Mouse (Mus musculus) urinary bladder, postnatal 36 days (tissue): ENCODE measurements at regions not wholly inside any gene's neighbourhood (a gene's known extent, or its start where the extent isn't known, plus 50 kb on each side); places are given as distances from the start of the nearest gene placed in this dataset.
"Not testable (repeated sequence)": the region's sequence is repeated elsewhere in the genome, so short reads cannot be mapped to it uniquely, and the experiment has no call there.

Source experiments
- DNase-seq, 2 experiments: peaks; one replicate each; pipeline ENCODE4 v3.0.0; 2022; ENCODE audit warnings: low spot score in 2 of 2, mixed read lengths in 1 of 2

DNA sequence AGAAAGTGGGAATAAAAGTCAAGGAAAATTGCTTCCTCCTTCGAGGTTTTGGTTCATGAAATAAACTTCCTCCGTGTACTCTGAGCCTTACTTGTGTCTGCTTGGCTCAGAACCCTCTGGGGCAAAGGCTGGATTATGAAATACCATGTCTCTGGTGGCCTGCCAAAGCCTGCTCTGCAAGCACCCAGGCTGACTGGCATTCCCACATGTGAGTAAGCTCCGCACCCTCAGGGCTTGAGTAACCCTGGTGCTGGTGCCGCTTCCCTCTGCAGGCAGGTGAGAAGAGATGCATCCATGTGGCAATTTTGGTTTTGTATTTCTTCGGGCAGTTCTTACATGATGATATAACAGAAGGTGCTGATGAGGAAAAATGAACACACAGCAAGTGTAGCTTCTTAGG is 66.0 kb downstream of the Nr2f2 start:
- peak; percentile 82 to 89 for DNase-seq

- no peak for DNase-seq
Observed at GRCm38 (mm10) chr7:70291431-70291830, 75.1 kb downstream of the Nr2f2 start.

GRCm38 (mm10) chr7:70290733-70291320 is 75.7 kb downstream of the Nr2f2 start:
- DNase-seq: no peak

DNA sequence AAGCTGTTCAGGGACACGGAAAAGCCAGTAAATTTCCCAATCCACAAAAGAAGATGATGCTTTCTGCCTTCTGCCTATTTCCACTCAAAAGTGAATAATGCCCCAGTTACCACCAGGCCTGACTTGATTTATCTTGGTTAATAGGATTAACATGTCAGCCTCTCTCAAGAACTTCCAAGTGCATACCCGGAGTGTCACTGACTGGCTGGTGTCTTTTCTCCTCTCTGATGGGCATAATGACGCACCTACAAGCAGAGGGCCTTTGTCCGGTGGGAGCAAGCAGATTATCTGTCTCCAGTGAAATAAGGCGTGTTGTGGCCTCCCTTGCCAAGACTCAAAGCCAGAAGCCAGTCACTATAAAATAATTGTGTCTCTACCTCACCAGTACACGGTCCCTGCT is 76.3 kb downstream of the Nr2f2 start:
- DNase-seq: no peak

- DNase-seq: no peak
Observed at GRCm38 (mm10) chr7:70288621-70289020, 77.9 kb downstream of the Nr2f2 start.

GRCm38 (mm10) chr7:70287891-70288421 is 78.6 kb downstream of the Nr2f2 start:
- no peak for DNase-seq

GRCm38 (mm10) chr7:70286836-70287355 is 79.6 kb downstream of the Nr2f2 start:
- DNase-seq: no peak

DNA sequence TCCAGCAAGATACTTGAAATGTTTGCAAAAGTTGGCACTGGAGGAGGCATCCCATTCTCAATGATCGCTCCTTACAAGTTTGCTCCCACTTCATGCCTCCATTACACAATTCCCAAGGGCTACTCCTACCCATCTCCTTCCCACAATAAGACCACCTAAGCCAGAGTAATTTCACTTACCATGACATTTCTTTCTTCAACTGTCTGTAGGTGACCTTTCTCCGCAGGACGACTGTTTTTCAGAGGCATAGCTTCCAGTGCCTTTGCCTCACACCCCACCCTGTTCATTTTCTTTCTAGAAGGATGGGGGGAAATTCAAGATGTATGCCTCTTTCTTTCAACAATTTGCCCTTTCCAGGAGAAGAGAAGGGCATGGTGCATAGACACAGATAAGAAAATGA is 81.2 kb downstream of the Nr2f2 start:
- no peak for DNase-seq

DNA sequence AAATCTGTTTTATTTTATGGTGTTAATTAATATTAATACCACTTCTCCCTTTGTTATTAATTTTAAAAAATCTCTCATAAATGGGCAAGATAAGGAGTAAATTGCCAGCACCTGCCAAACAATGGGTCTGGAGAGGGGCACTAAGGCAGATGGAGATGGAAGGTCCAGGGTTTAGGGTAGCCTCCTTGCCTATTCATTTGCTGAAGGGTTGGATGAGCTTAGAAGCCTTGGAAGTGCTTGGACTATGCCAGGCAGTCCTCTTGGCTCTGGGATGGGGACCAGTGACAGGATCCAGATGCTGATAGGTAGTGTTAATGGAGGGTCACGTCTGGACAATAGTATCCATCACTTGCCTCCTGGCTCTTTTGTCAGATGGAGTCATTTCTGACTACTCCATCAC is 82.7 kb downstream of the Nr2f2 start:
- no peak for DNase-seq

DNA sequence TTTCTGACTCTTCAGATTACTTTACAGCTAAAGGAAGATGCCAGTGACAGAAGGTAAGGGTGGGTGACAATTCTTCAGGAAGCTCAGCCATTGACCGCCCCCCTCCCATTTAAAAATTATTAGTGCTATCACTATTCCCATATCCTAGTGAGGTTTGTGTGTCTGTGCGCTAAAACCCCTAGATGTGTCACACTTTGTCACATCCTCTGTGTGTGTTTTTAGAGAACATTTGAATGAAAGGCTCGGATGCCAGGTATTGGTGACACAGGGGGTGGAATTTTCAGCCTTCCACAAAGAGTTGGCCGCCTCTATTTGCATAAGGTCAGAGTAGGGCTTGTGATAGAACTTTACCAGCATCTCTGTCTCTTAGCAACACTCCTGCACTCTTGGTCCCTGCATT is 83.4 kb downstream of the Nr2f2 start:
- no peak for DNase-seq

DNA sequence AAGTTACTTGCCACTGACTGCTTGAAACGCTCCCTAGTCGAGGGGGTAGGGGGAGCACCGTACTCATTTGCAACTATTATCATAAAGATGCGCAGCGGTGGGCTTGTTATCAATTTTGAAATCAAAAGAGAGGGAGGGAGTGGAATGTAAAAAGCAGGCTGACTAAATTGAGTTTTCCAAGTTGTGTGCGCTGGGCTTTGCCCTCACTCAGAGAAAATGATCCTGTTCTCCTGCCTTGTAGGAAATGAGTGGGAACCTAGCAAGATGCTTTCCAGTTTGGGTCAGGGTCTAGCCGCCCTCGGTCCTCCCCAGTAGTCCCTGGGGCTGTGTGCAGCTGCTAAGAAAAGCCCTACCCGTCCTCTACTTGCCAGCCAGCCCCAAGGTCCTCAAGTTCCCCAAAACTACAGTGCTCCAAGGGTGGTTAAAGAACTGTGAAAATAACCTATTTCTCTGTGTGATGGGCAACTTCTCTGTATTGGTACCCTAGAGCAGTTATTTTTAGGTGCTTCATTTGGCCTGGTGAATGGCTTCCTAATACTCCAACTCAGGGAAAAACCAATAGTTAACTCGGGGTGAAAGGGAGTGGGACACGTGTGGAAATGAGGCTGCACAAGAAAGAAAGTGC is 84.5 kb downstream of the Nr2f2 start:
- DNase-seq: no peak

DNA sequence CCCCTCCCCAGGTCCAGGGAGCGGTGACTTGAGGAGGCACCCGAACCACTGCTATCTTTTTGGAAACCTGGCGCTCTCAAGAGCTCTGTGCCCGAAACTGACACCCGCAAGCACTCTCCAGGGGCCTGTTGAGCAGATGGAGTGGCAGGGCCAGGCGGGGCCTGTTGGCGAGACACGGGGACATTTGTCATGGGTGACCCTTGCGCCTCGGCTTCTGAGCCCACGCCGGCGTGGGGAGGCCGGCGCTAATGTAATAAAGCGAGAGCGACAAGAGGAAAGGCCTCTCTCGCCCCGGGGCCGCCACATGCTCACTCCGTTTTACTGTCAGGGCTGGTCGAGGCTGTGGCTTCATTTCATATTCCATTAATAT is 85.2 kb downstream of the Nr2f2 start:
- no peak for DNase-seq

GRCm38 (mm10) chr7:70280643-70281380 is 85.7 kb downstream of the Nr2f2 start:
- no peak for DNase-seq

- no peak for DNase-seq
Observed at GRCm38 (mm10) chr7:70279927-70280642, 86.5 kb downstream of the Nr2f2 start.

DNA sequence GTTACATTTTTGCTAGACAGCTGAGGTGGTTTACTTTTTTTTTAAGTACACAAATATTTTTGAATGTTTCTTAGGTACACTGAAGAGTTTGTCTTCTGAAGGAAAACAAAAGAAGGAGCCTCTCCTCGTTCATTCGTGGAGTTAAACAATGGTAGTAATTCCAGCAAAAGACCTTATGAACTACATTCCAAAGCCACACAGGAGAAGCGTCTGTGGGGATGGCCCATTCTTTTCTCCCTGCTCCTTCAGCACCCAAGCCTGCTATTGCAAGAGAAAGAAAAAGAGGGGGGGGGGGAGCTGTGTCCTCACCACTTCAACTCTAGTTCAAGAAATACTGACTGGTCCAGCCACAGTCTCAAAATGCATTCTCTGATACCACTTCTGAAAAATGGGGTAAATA is 87.4 kb downstream of the Nr2f2 start:
- no peak for DNase-seq

DNA sequence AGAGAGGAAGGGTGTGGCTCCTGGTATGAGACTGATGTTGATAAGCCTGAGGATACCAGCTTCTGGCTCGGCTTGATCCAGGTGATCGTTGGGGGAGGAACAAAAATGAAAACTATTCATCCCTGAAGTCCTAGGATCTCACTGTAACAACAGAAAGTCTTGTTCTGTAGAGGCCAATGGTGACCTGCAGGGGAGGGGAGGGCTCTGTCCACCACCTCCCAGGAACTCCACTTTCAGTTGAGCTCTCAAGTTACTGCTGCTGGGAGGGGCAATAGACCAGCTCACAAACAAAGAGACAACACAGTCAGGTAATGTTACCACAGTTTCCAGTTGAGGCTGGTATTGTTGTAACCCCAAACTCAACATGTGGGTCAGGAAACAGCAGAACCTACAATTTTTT is 90.5 kb downstream of the Nr2f2 start:
- DNase-seq: no peak

DNA sequence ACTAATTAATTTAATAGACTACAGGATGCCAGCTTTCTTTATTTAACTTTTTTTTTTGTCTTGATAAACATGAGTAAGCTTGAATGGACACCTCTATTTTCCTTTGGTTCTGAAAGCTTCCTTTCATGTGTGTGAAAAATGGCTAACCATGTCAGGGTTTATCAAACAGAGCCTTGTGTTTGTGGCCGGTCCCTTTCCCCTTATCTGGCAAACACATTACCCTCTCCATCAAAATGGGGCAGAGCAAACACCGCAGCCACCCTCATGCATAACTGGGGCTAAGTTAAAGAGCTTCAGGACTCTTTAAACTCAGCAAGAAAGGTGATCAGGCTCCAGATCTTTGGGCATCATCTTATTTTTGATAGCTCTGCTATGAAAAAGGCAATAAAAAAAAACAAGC is 92.2 kb downstream of the Nr2f2 start:
- no peak for DNase-seq

DNA sequence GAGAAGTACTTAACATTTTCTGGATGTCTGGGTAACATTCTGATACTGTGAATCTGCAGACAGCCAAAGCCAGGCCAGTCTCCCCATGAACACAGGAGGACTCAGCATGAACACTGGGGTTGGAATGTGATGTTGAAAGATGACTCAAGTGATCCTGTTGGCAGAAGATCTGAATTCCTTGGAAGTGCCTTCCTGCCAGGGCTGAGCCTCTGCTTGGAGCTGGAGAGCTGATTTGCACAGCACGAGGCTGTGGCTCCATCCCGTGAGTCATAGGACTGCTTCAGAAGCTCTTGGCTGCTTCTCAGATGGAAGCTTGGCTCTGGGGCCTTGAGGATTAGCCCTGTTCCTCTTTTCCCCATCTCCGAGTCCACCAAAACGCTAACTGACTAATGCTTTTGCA is 99.5 kb downstream of the Nr2f2 start:
- peak; percentile 47 to 81 for DNase-seq

DNA sequence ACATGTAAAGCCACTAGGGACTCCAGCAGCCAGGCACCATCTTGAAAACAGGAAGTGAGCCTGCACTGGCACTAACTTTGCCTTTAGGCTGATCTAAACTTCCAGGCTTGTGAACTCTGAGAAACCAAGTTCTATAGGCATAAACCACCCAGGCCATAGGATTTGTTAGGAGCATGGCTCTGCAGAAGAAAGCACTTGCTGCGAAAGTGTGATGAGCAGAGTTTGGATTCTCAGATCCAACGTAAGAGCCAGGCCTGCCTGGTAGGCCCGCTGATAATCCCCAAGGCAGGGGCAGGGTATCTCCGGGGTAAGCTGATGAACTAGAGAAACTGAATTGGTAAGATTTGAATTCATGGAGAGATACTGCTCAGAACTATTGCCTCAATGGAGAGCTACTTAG is 109.7 kb downstream of the Nr2f2 start:
- no peak for DNase-seq

DNA sequence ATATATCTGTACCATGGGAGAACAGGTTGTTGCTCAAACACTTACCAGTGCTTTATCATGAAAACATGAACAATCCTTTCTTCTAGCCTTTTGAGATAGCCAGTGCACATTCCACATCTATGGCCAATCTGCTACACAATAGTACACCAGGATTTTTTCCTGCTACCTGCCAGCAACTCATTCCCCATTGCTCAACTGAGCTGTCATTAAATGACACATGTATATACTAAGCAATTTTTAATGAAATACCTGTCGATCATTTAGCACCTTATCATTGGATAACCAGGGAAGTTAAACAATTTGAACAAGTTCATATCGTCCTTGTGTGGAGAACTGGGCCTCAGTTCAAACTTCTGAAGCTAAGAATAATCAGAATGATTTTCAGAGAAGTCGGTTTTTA is 111.5 kb downstream of the Nr2f2 start:
- no peak for DNase-seq

GRCm38 (mm10) chr7:70253275-70253674 is 113.3 kb downstream of the Nr2f2 start:
- DNase-seq: no peak

- not testable (repeated sequence) for DNase-seq
Observed at GRCm38 (mm10) chr7:70239059-70239458, 127.5 kb downstream of the Nr2f2 start.
